Mouse (Mus musculus) retina, embryonic 14.5 days (tissue): ENCODE data around the gene Arhgap11a.
A peak's percentile ranks its signal among the peaks of the same experiment; 100 is the strongest.

Experiments used
- DNase-seq: peaks from one replicate; pipeline ENCODE4 v3.0.0-alpha.2; 2015; ENCODE audit warnings: low spot score

Gene Arhgap11a

GRCm38 (mm10) chr2:113848245-113849121 lies at the start of gene Arhgap11a:
TSS of gene Arhgap11a (minus strand) at chr2:113848661.
- DNase-seq = peak; percentile 98

GRCm38 (mm10) chr2:113893385-113894122 lies 45.1 kb upstream of the Arhgap11a start:
- DNase-seq = no peak

GRCm38 (mm10) chr2:113887166-113887565 lies 38.7 kb upstream of the Arhgap11a start:
- DNase-seq = no peak

- DNase-seq = no peak
Measured at GRCm38 (mm10) chr2:113886061-113886460, 37.6 kb upstream of the Arhgap11a start.

- no peak for DNase-seq
Measured at GRCm38 (mm10) chr2:113870115-113870514, 21.7 kb upstream of the Arhgap11a start.

- DNase-seq = no peak
Measured at GRCm38 (mm10) chr2:113868404-113868803, 19.9 kb upstream of the Arhgap11a start.

- DNase-seq = peak; percentile 70
Measured at GRCm38 (mm10) chr2:113866155-113866554, 17.7 kb upstream of the Arhgap11a start.

GRCm38 (mm10) chr2:113849141-113849540 lies 680 bp upstream of the Arhgap11a start:
- DNase-seq = no peak

- DNase-seq = no peak
Measured at GRCm38 (mm10) chr2:113847678-113848244, 700 bp downstream of the Arhgap11a start.

GRCm38 (mm10) chr2:113845081-113845480 lies 3.4 kb downstream of the Arhgap11a start:
- no peak for DNase-seq

GRCm38 (mm10) chr2:113841656-113842437 lies 6.6 kb downstream of the Arhgap11a start:
- DNase-seq = no peak

- no peak for DNase-seq
Measured at GRCm38 (mm10) chr2:113839488-113839887, 9.0 kb downstream of the Arhgap11a start.

GRCm38 (mm10) chr2:113835219-113835618 lies 13.2 kb downstream of the Arhgap11a start:
- DNase-seq = no peak

GRCm38 (mm10) chr2:113828943-113829882 lies 19.2 kb downstream of the Arhgap11a start, which contains the start of gene Scg5:
TSS of gene Scg5 (minus strand) at chr2:113829121.
- peak; percentile 87 for DNase-seq

GRCm38 (mm10) chr2:113828086-113828942 lies 20.1 kb downstream of the Arhgap11a start:
- DNase-seq = peak; percentile 24

GRCm38 (mm10) chr2:113823909-113824308 lies 24.6 kb downstream of the Arhgap11a start:
- peak; percentile 83 for DNase-seq

GRCm38 (mm10) chr2:113822367-113822766 lies 26.1 kb downstream of the Arhgap11a start:
- DNase-seq = no peak

GRCm38 (mm10) chr2:113821176-113821734 lies 27.2 kb downstream of the Arhgap11a start:
- peak; percentile 24 for DNase-seq

- DNase-seq = no peak
Measured at GRCm38 (mm10) chr2:113820117-113820516, 28.3 kb downstream of the Arhgap11a start.
